Mouse (Mus musculus): Measurements from ENCODE around the gene Fnd3c2.

DNA sequence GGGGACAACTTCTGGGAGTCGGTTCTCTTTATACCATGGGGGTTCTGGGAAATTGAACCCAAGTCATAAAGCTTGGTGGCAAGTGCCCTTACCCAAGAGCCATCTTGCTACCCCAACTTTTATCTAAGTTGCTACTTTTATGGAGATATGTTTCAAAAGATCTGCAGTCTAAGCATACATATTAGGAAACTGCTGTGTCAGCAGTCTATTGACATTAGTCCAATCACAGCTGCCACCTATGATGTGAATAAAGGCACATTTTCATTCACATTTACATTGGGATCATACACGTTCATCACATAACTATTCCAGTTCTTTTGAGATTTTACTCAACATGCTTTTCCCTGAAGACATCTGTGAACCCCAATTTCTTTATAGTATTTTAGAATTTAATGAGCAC, 46.1 kb downstream of the Fnd3c2 start:
- TF ChIP-seq POLR2A (IDR thresholded peaks at IDR 0.05; ENCODE audit: borderline replicate concordance, extremely low read depth, insufficient read depth, insufficient read length, poor library complexity, severe bottlenecking) (no peak), CTCF (IDR thresholded peaks at IDR 0.05; ENCODE audit: borderline replicate concordance, extremely low read depth, insufficient read depth, insufficient read length) (no peak)
